Mouse (Mus musculus) stomach, embryonic 14.5 days (tissue): ENCODE data around the gene Ctbp2. TPM values are rescaled to one million over a fixed set of nuclear protein-coding genes. Genes with fewer than 3 reads are reported as not detected.

Source experiments
- ATAC-seq: fragments of 200-750 bp; cut with Nextera tagmentation; 2 replicates; pipeline ENCODE4 v1.8.0; 2017; ENCODE audit warnings: low read depth, moderate TSS enrichment; ENCODE audit not compliant: insufficient number of reproducible peaks, insufficient read depth, low FRiP score
- H3K27ac ChIP-seq: fragments of 300-500 bp; sonication (generic); 2 replicates; pipeline ENCODE4 v1.5.1; 2014; ENCODE audit warnings: mild to moderate bottlenecking, low read length, moderate library complexity, mixed read lengths
- H3K27me3 ChIP-seq: fragments of 300-500 bp; sonication (generic); 2 replicates; pipeline ENCODE4 v1.6.1; 2014; ENCODE audit warnings: low read length, control low read depth, mixed read lengths; ENCODE audit not compliant: control insufficient read depth, insufficient read depth
- H3K36me3 ChIP-seq: fragments of 300-500 bp; sonication (generic); 2 replicates; pipeline ENCODE4 v1.6.1; 2014; ENCODE audit warnings: mild to moderate bottlenecking, control low read depth, low read length, moderate library complexity, mixed read lengths; ENCODE audit not compliant: control insufficient read depth, insufficient read depth
- H3K4me1 ChIP-seq: fragments of 300-500 bp; sonication (generic); 2 replicates; pipeline ENCODE4 v1.6.1; 2014; ENCODE audit warnings: low read length, control low read depth, mixed read lengths; ENCODE audit not compliant: control insufficient read depth, insufficient read depth
- H3K4me2 ChIP-seq: fragments of 300-500 bp; sonication (generic); replicated peaks from 2 replicates; pipeline ENCODE4 v1.6.1; 2014; ENCODE audit warnings: low read depth, low read length, control low read depth
- H3K4me3 ChIP-seq: fragments of 300-500 bp; sonication (generic); 2 replicates; pipeline ENCODE4 v1.5.1; 2014; ENCODE audit warnings: low read depth, low read length, control low read depth
- H3K9ac ChIP-seq: fragments of 300-500 bp; sonication (generic); replicated peaks from 2 replicates; pipeline ENCODE4 v1.6.1; 2014; ENCODE audit warnings: low read depth, mild to moderate bottlenecking, control low read depth, low read length, moderate library complexity, mixed read lengths
- H3K9me3 ChIP-seq: fragments of 300-500 bp; sonication (generic); 2 replicates; pipeline ENCODE4 v1.6.1; 2016; ENCODE audit warnings: low read depth, low read length, control low read depth; ENCODE audit not compliant: control insufficient read depth
- WGBS: fragments of 180-500 bp; shearing (Covaris S2); extraction: QIAGEN DNeasy Blood & Tissue Kit; methylation state at CpG from one replicate; pipeline ENCODE4 v1.1.7; 2014; 5-methylcytosine and 5-hydroxymethylcytosine counted together
- polyA plus RNA-seq: library from polyadenylated mRNA; unstranded; fragments of >200 nt; fragmentation: Nextera tagmentation; extraction: Ambion mirVana; gene quantifications from 2 replicates; pipeline ENCODE4 v1.2.1, GENCODE M21; 2014

Ctbp2 gene
- polyA plus RNA-seq, 1 experiment from 2014 or later = 120 TPM

- H3K27me3 ChIP-seq = no peaks in the 10 kb centered on the region
- no peaks in the 10 kb centered on the region for H3K36me3 ChIP-seq
- H3K9ac ChIP-seq = no peak overlapping the region
- H3K9me3 ChIP-seq = no peaks in the 10 kb centered on the region
- H3K4me2 ChIP-seq = peak overlapping the region; percentile 31
- H3K27ac ChIP-seq = no peak overlapping the region; the same call in 1 of the 2 replicates
- peaks cover 75% of the 10 kb centered on the region for H3K4me1 ChIP-seq
- no peak overlapping the region; the same call in 1 of the 2 replicates for H3K4me3 ChIP-seq
- WGBS = 12% methylated on average over 20 of the region's 20 CpGs
- ATAC-seq = peak; percentile 33; the same call in 1 of the 2 replicates
These were observed 9.2 kb downstream of the Ctbp2 start for GRCm38 (mm10) chr7:133114847-133115470.

- no peaks in the 10 kb centered on the region for H3K36me3 ChIP-seq
- H3K27me3 ChIP-seq = no peaks in the 10 kb centered on the region
- no peak overlapping the region for H3K9ac ChIP-seq
- no peak for ATAC-seq
- 75% methylated on average over 8 of the region's 8 CpGs for WGBS
- H3K4me1 ChIP-seq = peaks cover 76% of the 10 kb centered on the region
- no peak overlapping the region for H3K4me3 ChIP-seq
- peak overlapping the region; percentile 70; the same call in 1 of the 2 replicates for H3K27ac ChIP-seq
- H3K9me3 ChIP-seq = no peaks in the 10 kb centered on the region
- no peak overlapping the region for H3K4me2 ChIP-seq
These were observed 10.8 kb downstream of the Ctbp2 start for GRCm38 (mm10) chr7:133113185-133113895.

DNA sequence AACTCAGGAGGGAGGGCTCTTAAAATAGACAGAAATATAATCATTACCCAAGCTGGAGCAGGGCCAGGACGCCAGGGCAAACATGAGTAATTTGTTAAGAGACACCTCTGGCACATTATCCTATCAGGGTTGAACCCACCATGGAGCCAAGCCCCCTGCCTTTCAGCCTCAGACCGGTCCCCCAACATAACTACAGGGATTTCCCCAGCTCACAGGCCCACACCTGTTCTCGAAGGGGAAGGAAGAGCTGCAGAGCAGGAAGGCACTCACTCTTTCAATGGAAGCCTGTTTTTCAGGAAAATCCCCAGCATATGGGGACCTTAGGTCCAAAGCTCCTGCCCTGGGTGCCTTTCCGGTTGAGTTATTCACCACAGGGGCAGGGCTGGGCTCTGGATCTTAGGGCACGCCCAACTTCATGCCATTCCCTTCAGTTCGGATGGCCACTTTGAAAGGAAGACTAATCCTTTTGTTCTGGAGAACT lies 11.8 kb downstream of the Ctbp2 start:
- Histone ChIP-seq H3K9me3 (no peaks in the 10 kb centered on the region), H3K36me3 (no peaks in the 10 kb centered on the region), H3K27me3 (no peaks in the 10 kb centered on the region), H3K9ac (no peak overlapping the region), H3K4me2 (no peak overlapping the region), H3K27ac (peak overlapping the region; percentile 70; the same call in 1 of the 2 replicates), H3K4me1 (peaks cover 70% of the 10 kb centered on the region), H3K4me3 (no peak overlapping the region)
- 32% methylated on average over 6 of the region's 6 CpGs for WGBS
- ATAC-seq = peak; percentile 60

GRCm38 (mm10) chr7:133109442-133109841 lies 14.7 kb downstream of the Ctbp2 start:
- no peak overlapping the region for H3K4me2 ChIP-seq

GRCm38 (mm10) chr7:133108695-133109094 lies 15.5 kb downstream of the Ctbp2 start:
- no peak overlapping the region for H3K27ac ChIP-seq
- no peak overlapping the region for H3K9ac ChIP-seq
- peaks cover 33% of the 10 kb centered on the region for H3K4me1 ChIP-seq
- WGBS = 62% methylated on average over 2 of the region's 2 CpGs
- ATAC-seq = no peak
- no peaks in the 10 kb centered on the region for H3K36me3 ChIP-seq
- no peak overlapping the region for H3K4me3 ChIP-seq
- no peaks in the 10 kb centered on the region for H3K27me3 ChIP-seq
- H3K4me2 ChIP-seq = no peak overlapping the region
- H3K9me3 ChIP-seq = no peaks in the 10 kb centered on the region

More at GRCm38 (mm10) chr7:133109442-133109841, 14.7 kb downstream of the Ctbp2 start:
- WGBS = 94% methylated on average over 4 of the region's 4 CpGs
- no peaks in the 10 kb centered on the region for H3K27me3 ChIP-seq
- no peak for ATAC-seq
- H3K4me3 ChIP-seq = no peak overlapping the region
- no peak overlapping the region for H3K9ac ChIP-seq
- no peak overlapping the region for H3K27ac ChIP-seq
- peaks cover 40% of the 10 kb centered on the region for H3K4me1 ChIP-seq
- no peaks in the 10 kb centered on the region for H3K9me3 ChIP-seq
- H3K36me3 ChIP-seq = no peaks in the 10 kb centered on the region

- no peak overlapping the region for H3K27ac ChIP-seq
- ATAC-seq = no peak
- H3K36me3 ChIP-seq = peaks cover 2% of the 10 kb centered on the region; the same call in 1 of the 2 replicates
- no peaks in the 10 kb centered on the region for H3K9me3 ChIP-seq
- H3K4me3 ChIP-seq = no peak overlapping the region
- 63% methylated on average over 3 of the region's 3 CpGs for WGBS
- no peak overlapping the region for H3K4me2 ChIP-seq
- H3K27me3 ChIP-seq = no peaks in the 10 kb centered on the region
- H3K9ac ChIP-seq = no peak overlapping the region
- peaks cover 11% of the 10 kb centered on the region; the same call in 1 of the 2 replicates for H3K4me1 ChIP-seq
These were observed 21.6 kb downstream of the Ctbp2 start for GRCm38 (mm10) chr7:133102578-133102977.

DNA sequence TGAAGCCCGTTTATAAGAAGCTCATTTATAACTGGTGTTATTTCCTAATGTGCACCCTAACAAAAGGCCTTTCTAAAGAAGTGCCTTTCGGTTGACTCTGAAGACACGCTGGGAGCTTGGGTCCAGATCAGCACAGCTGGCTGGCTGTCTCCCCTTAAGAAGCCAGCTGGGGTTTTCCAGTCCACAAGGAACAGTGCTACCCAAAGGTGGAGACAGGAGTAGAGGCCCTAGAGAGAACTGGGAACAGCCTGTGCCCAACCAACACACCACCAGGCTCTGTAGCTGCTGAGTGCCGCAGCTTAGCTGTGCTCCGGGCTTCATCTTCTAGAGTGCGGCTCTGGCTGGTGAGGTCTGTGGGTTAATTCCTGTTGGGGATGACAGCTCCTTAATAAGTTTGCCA lies 23.1 kb downstream of the Ctbp2 start:
- Histone ChIP-seq H3K36me3 (peaks cover 2% of the 10 kb centered on the region; the same call in 1 of the 2 replicates), H3K4me1 (peaks cover 11% of the 10 kb centered on the region; the same call in 1 of the 2 replicates), H3K9me3 (no peaks in the 10 kb centered on the region), H3K4me3 (no peak overlapping the region), H3K27me3 (no peaks in the 10 kb centered on the region), H3K4me2 (no peak overlapping the region), H3K27ac (no peak overlapping the region), H3K9ac (no peak overlapping the region)
- no peak for ATAC-seq
- WGBS = 89% methylated on average over 6 of the region's 6 CpGs

GRCm38 (mm10) chr7:133100178-133100577 lies 24.0 kb downstream of the Ctbp2 start:
- H3K4me2 ChIP-seq = no peak overlapping the region
- peaks cover 11% of the 10 kb centered on the region; the same call in 1 of the 2 replicates for H3K4me1 ChIP-seq
- H3K27me3 ChIP-seq = no peaks in the 10 kb centered on the region
- no peak overlapping the region for H3K4me3 ChIP-seq
- peak overlapping the region; percentile 33; the same call in 1 of the 2 replicates for H3K27ac ChIP-seq
- H3K36me3 ChIP-seq = peaks cover 2% of the 10 kb centered on the region; the same call in 1 of the 2 replicates
- ATAC-seq = no peak
- no peak overlapping the region for H3K9ac ChIP-seq
- 76% methylated on average over 6 of the region's 6 CpGs for WGBS
- H3K9me3 ChIP-seq = no peaks in the 10 kb centered on the region
